In genomic region chr12:105016639-105017038, GRCm38 (mm10) we compare ENCODE assay signal across 11 mouse cellular contexts. TPM values are rescaled to one million over a fixed set of nuclear protein-coding genes. Genes with fewer than 3 reads are reported as not detected.
DNase-seq lines count a peak whose midpoint lies in the region; ATAC-seq lines count a peak whose summit lies in the region.
"Had no signal": no experiment of that assay in that cellular context is flagged by ENCODE, and none has a peak within 500 bp of the region (broad histone marks: within the 10 kb centered on the region; RNA-seq: fewer than 3 reads in every experiment).

No protein-coding gene starts in this region.

- peak overlapping the region; percentile 74 for H3K27ac ChIP-seq in neural tube, embryonic 13.5 days (replicated peaks)
- H3K27ac ChIP-seq: macrophage had no signal

- peaks cover 6% of the 10 kb centered on the region for H3K27me3 ChIP-seq in neural tube, embryonic 13.5 days

- intact Hi-C loops in heart, postnatal 14 days (cut with DNase I): no loop called here

- ATAC-seq in cerebellum, adult (ENCODE audit: insufficient number of reproducible peaks, low FRiP score, low TSS enrichment): peak; percentile 10; the same call in 1 of the 2 replicates
- peak; percentile 81 for ATAC-seq in neural tube, embryonic 13.5 days (ENCODE audit: low read depth)
- ATAC-seq in activated CD4-positive, CD25-positive, alpha-beta regulatory T cell, adult 4 months: no peak

- no peaks in the 10 kb centered on the region for H3K36me3 ChIP-seq in neural tube, embryonic 13.5 days

- H3K4me2 ChIP-seq in neural tube, embryonic 13.5 days: no peak overlapping the region

- H3K9ac ChIP-seq in neural tube, embryonic 13.5 days: no peak overlapping the region

- peaks cover 8% of the 10 kb centered on the region; the same call in 1 of the 2 replicates for H3K4me1 ChIP-seq in neural tube, embryonic 13.5 days (replicated peaks)

- no peak overlapping the region for H3K4me3 ChIP-seq in neural tube, embryonic 13.5 days

- H3K9me3 ChIP-seq in neural tube, embryonic 13.5 days: no peaks in the 10 kb centered on the region
- H3K9me3 ChIP-seq: G1E had no signal

- 36% methylated on average over 10 of the region's 10 CpGs for WGBS in neural tube, embryonic 13.5 days

- DNase-seq in cerebellum, adult 11-12 months: no peak
- no peak for DNase-seq in neural tube, embryonic 10.5 days (ENCODE audit: extremely low spot score, low spot score)
- peak; percentile 87 for DNase-seq in kidney, postnatal 14 days
- DNase-seq in heart, postnatal 14 days: no peak
- no peak for DNase-seq in adrenal gland, postnatal 14 days
- DNase-seq: heart, adult 11 months had no signal

RNA-seq across cellular contexts. Expression of gene Syne3, which starts 7.0 kb away (rescaled TPM):
- 0.28 and 0.32 TPM in 2 replicates for polyA plus RNA-seq in neural tube, embryonic 13.5 days (2015; fragmentation: Nextera tagmentation; extraction: Ambion mirVana)
- total RNA-seq in heart, postnatal 14 days (2021): 1 to 10 TPM; 5.2 to 6.1 TPM
- 8.4 and 10.2 TPM in 2 replicates for total RNA-seq in adrenal gland, postnatal 14 days (2021)
- 1 to 10 TPM; 4.1 to 5.4 TPM for polyA plus RNA-seq in activated CD4-positive, CD25-positive, alpha-beta regulatory T cell, adult 4 months (2017; shearing (Covaris generic))

RNA-seq across cellular contexts. Expression of gene Glrx5, which starts 15.8 kb away (rescaled TPM):
- 151 and 167 TPM in 2 replicates for polyA plus RNA-seq in neural tube, embryonic 13.5 days (2015; fragmentation: Nextera tagmentation; extraction: Ambion mirVana)
- total RNA-seq in heart, postnatal 14 days (2021): 10 to 100 TPM; 90.2 to 91.5 TPM
- 172 and 183 TPM in 2 replicates for total RNA-seq in adrenal gland, postnatal 14 days (2021)
- polyA plus RNA-seq in activated CD4-positive, CD25-positive, alpha-beta regulatory T cell, adult 4 months (2017; shearing (Covaris generic)): 1 to 10 TPM; 6.5 to 7.7 TPM
